Mouse (Mus musculus) heart, embryonic 10.5 days (tissue): ENCODE results near the gene Smyd1. TPM values are rescaled to one million over a fixed set of nuclear protein-coding genes. Genes with fewer than 3 reads are reported as not detected.
"Not testable (repeated sequence)": the region's sequence is repeated elsewhere in the genome, so short reads cannot be mapped to it uniquely, and the experiment has no call there.

ENCODE experiments used
- DNase-seq: peaks from one replicate; pipeline ENCODE4 v3.0.0-alpha.2; 2017; ENCODE audit warnings: low spot score
- H3K27ac ChIP-seq: fragments of 300-500 bp; sonication (generic); 2 replicates; pipeline ENCODE4 v1.5.1; 2016; ENCODE audit warnings: mild to moderate bottlenecking
- H3K27me3 ChIP-seq: fragments of 300-500 bp; sonication (generic); 2 replicates; pipeline ENCODE4 v1.6.1; 2016; ENCODE audit warnings: mild to moderate bottlenecking; ENCODE audit not compliant: poor library complexity, insufficient read depth, severe bottlenecking
- H3K36me3 ChIP-seq: fragments of 300-500 bp; sonication (generic); 2 replicates; pipeline ENCODE4 v1.6.1; 2016; ENCODE audit warnings: mild to moderate bottlenecking, moderate library complexity
- H3K4me1 ChIP-seq: fragments of 300-500 bp; sonication (generic); 2 replicates; pipeline ENCODE4 v1.6.1; 2016; ENCODE audit warnings: mild to moderate bottlenecking
- H3K4me3 ChIP-seq: fragments of 300-500 bp; sonication (generic); 2 replicates; pipeline ENCODE4 v1.5.1; 2016; ENCODE audit warnings: mild to moderate bottlenecking, moderate library complexity
- H3K9me3 ChIP-seq: fragments of 300-500 bp; sonication (generic); 2 replicates; pipeline ENCODE4 v1.6.1; 2016; ENCODE audit warnings: mild to moderate bottlenecking, moderate library complexity
- WGBS: fragments of 180-500 bp; shearing (Covaris S2); methylation state at CpG from one replicate; pipeline ENCODE4 v1.1.7; 2016; 5-methylcytosine and 5-hydroxymethylcytosine counted together
- polyA plus RNA-seq: library from polyadenylated mRNA; unstranded; fragments of >200 nt; fragmentation: Nextera tagmentation; extraction: Ambion mirVana; gene quantifications from 2 replicates; pipeline ENCODE4 v1.2.1, GENCODE M21; 2016

Smyd1 gene
- polyA plus RNA-seq, 1 experiment from 2014 or later = 85.5 TPM

DNA sequence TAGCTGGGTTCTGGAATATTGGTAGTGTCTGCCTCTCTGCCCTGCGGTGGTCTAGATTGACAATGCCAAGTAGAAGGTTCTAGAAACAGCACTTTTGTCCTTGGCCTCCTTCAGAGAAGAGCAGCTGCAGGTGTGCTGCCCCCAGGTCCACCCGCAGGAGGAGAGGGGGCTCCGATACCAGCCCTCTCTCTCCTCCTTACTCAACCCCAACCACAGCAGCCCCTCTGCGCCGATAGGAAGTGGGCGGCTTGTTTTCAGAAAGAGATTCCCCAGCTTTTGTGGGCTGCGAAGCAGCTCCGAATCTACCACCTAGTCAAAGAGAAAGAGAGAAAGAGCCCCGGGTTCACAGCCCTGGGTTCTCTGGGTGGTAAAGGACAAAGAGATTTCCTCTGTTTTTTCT lies 19.1 kb upstream of the Smyd1 start:
- Histone ChIP-seq H3K36me3 (no peaks in the 10 kb centered on the region), H3K27ac (no peak overlapping the region), H3K27me3 (no peaks in the 10 kb centered on the region; the same call in 1 of the 2 replicates), H3K4me1 (no peaks in the 10 kb centered on the region), H3K4me3 (no peak overlapping the region), H3K9me3 (no peaks in the 10 kb centered on the region)
- DNase-seq = no peak
- 86% methylated on average over 9 of the region's 9 CpGs for WGBS

DNA sequence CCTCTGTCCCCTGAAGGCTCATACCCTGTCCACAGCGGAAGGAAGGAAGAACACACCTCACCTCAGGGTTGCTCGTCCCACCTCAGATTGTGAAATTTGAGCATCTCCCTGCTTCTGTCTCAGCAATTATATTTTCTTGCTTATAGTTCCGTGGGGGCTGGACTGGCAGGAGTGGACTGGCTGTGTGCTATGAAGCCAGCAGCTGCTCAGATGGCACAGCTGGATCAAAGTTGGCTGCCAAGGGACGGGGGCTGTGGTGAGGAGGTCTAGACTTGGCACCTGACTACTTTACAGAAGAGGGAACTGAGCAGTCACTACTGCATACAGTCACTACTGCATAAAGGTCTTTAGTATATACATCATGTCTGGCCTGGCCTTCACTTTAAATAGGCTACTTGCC lies 17.3 kb upstream of the Smyd1 start:
- DNase-seq = no peak
- Histone ChIP-seq H3K9me3 (no peaks in the 10 kb centered on the region), H3K27me3 (no peaks in the 10 kb centered on the region; the same call in 1 of the 2 replicates), H3K4me1 (no peaks in the 10 kb centered on the region), H3K36me3 (no peaks in the 10 kb centered on the region), H3K27ac (no peak overlapping the region), H3K4me3 (no peak overlapping the region)
- 80% methylated on average over 4 of the region's 4 CpGs for WGBS

DNA sequence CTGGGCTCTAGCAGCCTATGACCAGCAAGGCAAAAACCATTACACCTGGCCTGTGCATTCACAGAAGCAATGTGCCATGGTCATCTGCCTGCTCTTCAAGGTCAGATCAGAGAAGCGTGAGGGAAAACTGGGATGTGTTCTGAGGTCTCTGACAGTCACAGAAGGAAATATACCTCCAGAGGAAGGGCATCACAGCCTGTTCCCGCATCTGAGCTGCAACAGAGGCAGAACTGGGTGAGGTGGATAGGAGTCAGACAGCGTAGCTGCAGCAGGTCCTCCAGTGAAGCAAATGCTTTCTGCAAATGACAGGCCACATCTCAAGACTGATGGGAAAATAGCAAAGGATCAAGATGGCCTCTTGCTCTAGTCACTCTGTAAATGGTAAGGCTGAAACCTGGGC lies 16.9 kb upstream of the Smyd1 start:
- no peaks in the 10 kb centered on the region for H3K9me3 ChIP-seq
- no peak overlapping the region for H3K27ac ChIP-seq
- H3K36me3 ChIP-seq = no peaks in the 10 kb centered on the region
- H3K27me3 ChIP-seq = no peaks in the 10 kb centered on the region; the same call in 1 of the 2 replicates
- no peak for DNase-seq
- H3K4me3 ChIP-seq = no peak overlapping the region
- H3K4me1 ChIP-seq = no peaks in the 10 kb centered on the region
- 67% methylated on average over 3 of the region's 3 CpGs for WGBS

DNA sequence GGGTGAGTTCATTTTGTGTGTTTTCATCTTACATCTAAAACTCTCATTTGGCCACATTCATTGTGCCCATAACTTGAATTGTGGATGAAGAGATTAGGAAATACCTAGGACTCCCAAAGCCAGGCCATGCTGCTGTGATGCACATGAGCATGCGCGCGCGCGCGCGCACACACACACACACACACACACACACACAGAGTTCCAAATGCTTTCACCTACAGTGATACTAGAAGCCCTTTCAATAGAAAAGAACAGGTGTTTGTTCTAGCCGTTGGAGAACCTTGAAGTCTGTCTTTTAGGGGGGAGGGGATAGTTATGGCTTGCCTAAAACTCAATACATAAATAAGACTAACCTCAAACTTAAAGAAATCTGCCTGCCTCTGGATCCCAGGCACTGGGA lies 15.6 kb upstream of the Smyd1 start:
- no peaks in the 10 kb centered on the region for H3K4me1 ChIP-seq
- no peaks in the 10 kb centered on the region for H3K9me3 ChIP-seq
- no peaks in the 10 kb centered on the region; the same call in 1 of the 2 replicates for H3K27me3 ChIP-seq
- DNase-seq = peak; percentile 48
- 96% methylated on average over 8 of the region's 8 CpGs for WGBS
- no peaks in the 10 kb centered on the region for H3K36me3 ChIP-seq
- H3K27ac ChIP-seq = no peak overlapping the region
- no peak overlapping the region for H3K4me3 ChIP-seq

DNA sequence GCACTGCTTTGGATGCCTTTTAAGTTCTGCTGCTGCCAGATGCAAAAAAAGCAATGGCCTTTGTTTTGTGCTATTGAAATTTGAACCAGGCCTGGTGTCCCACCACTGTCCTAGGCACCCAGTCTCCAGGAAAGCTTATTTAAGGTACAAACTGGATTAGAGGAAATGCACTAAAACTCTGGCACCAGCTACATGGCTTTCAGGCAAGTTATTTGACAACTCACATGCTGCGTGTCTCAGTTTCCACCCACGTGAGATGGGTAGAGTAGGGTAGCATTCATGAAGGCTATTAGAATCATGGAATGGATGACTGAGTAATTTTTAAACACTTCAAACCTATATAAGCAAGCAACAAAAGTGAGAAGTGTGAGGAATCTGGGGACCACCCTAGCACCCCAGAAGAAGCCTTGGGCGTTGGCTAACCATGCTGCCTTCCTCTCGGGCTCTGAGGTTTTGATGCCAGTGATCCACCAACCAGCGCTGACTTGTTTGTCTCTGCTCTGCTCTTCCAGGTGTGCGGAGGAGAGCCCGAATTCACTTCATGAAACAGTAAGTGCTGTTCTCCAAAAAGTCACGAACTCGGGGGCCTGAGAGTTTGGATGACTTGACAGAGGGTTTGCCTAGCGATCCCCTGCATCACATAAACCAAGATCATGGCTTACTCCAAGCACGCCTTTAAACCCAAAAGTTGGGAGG lies 11.7 kb upstream of the Smyd1 start:
- no peaks in the 10 kb centered on the region for H3K4me1 ChIP-seq
- no peak for DNase-seq
- 89% methylated on average over 11 of the region's 11 CpGs for WGBS
- H3K27me3 ChIP-seq = no peaks in the 10 kb centered on the region
- H3K9me3 ChIP-seq = no peaks in the 10 kb centered on the region
- H3K4me3 ChIP-seq = no peak overlapping the region
- H3K27ac ChIP-seq = no peak overlapping the region
- H3K36me3 ChIP-seq = no peaks in the 10 kb centered on the region

DNA sequence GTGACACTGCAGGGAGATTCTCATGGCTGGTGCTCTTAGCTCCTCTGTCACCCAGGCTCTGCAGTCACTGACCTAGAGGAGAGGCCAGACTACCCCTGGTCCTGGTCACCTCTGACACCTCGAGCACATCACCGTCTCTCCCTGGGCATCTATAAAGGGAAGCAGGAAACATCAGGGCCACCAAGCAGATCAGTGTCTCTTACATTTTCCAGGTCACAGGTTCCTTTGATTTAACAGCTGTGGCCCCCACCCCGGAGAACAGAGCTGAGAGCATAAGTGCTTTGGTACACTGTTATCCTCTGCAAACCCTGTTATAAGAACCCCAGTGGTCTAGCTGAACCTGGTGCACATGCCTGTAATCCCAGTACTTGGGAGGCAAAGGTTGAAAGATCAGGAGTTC lies 11.0 kb upstream of the Smyd1 start:
- H3K27me3 ChIP-seq = no peaks in the 10 kb centered on the region
- no peaks in the 10 kb centered on the region for H3K36me3 ChIP-seq
- no peak for DNase-seq
- H3K9me3 ChIP-seq = no peaks in the 10 kb centered on the region
- no peaks in the 10 kb centered on the region for H3K4me1 ChIP-seq
- 73% methylated on average over 3 of the region's 3 CpGs for WGBS
- H3K4me3 ChIP-seq = no peak overlapping the region
- H3K27ac ChIP-seq = no peak overlapping the region

DNA sequence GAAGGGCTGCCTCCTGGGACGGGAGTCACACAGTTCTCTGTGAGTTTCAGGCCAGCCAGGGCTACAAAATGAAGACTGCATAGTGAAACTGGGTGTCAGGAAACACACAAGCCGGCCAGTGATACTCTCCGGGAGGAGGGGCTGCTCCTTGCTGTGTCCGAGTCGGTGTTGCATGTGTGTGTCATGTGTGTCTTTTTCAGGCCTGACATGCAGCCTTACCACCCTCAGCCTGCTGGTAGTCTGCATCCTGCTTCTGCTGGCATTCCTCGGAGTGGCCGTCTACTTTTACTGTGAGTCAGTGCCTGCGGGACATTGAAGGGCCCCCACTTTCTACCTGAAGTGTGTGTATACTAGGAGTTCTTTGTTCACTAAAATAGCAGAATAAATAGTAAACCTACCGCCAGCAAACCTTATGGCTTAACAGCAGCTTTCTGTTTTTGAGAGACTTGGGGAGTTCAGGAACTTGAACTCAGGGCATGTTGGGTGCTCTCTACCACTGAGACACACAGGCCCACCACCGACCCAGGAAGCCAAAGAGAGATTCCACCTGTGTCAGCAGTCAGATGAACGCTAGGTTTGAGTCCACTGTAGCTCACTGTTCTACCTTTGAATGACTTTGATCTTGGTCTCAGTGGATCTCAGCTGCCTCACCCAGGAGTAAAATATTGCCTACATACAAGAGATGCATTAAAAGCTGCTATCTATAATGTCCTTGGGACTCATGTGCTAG lies 10.4 kb upstream of the Smyd1 start:
- H3K27me3 ChIP-seq = no peaks in the 10 kb centered on the region
- H3K36me3 ChIP-seq = no peaks in the 10 kb centered on the region
- peak; percentile 56 for DNase-seq
- H3K9me3 ChIP-seq = no peaks in the 10 kb centered on the region
- WGBS = 81% methylated on average over 11 of the region's 11 CpGs
- no peaks in the 10 kb centered on the region for H3K4me1 ChIP-seq
- H3K4me3 ChIP-seq = no peak overlapping the region
- no peak overlapping the region for H3K27ac ChIP-seq

DNA sequence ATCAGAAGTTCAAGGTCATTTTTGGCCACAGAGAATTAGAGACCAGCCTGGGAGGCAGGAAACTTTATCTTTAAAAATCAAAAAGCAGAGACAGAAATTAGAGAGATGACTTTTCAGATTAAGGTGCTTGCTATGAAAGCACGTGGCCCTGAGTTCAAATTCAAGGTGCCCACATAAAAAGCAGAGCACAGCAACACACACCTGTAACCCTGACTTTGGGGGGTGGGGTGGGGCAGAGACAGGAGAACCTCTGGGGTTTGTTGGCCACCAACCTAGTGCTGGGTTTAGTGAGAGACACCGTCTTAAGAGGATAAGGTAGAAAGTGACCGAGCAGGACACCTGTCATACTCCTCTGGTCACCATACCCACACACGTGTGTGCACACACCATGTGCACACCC lies 9.5 kb upstream of the Smyd1 start:
- not testable (repeated sequence) for H3K27me3 ChIP-seq, H3K9me3 ChIP-seq, H3K36me3 ChIP-seq, DNase-seq, H3K4me1 ChIP-seq, H3K4me3 ChIP-seq, H3K27ac ChIP-seq
- 92% methylated on average over 2 of the region's 4 CpGs for WGBS

DNA sequence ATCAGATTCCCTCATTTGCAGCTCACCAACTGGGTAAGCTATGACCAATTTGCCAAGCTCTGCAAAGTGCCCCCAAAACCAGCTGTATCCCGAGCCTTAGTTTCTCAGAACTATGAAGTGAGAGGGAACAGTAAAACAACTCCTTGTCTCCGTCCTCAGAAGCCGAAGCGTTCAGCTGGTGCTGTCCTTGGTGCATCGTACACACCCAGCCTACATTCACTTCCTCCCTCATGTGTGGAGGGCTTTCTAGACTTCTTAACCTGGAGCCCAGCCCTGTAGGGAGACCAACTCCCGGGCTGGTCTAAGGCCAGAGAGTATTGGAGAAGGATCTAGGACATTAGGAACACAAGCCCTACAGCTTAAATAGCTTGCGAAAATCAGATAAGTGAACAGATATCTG lies 8.5 kb upstream of the Smyd1 start:
- Histone ChIP-seq H3K4me3 (no peak overlapping the region), H3K27ac (no peak overlapping the region), H3K4me1 (no peaks in the 10 kb centered on the region), H3K27me3 (no peaks in the 10 kb centered on the region), H3K9me3 (no peaks in the 10 kb centered on the region), H3K36me3 (no peaks in the 10 kb centered on the region)
- DNase-seq = no peak
- WGBS = 81% methylated on average over 7 of the region's 7 CpGs

DNA sequence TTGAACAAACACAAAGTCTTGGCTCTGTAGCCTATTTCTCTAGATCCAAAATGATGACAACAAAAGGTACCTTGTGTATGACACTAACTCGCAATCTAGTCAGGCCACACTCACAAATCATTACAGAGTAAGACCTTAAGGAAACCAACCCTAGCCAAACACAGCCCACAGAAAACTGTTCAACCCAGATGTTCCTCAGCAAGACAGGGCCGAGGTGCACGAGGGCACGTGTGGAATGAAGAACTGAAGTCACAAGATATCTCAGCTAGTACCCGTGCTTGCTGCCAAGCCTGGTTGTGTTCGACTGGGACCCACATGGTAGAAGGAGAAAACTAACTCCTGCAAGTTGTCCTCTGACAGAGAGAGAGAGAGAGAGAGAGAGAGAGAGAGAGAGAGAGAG lies 7.8 kb upstream of the Smyd1 start:
- Histone ChIP-seq H3K36me3 (no peaks in the 10 kb centered on the region), H3K9me3 (no peaks in the 10 kb centered on the region), H3K4me1 (no peaks in the 10 kb centered on the region), H3K27me3 (no peaks in the 10 kb centered on the region), H3K27ac (no peak overlapping the region), H3K4me3 (no peak overlapping the region)
- WGBS = 80% methylated on average over 6 of the region's 6 CpGs
- DNase-seq = no peak

DNA sequence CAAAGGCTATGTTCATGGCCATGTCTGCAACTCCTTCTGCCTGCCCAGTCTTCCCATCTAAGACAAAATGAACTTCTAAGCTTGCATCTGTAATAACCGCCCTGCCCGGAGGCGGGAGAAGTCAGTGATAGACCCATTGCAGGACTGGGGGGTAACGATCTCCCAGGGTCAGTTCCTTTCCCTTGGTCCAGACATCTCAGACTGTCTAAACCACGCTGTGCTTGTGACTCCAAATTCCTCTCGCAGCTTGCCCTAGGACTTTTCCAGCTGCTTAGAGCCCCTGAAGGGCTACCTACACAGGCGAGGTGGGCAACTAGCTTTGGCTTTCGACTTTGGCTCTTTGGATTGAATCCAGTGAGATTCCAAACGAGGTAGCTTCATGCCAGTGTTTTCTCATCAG lies 2.8 kb upstream of the Smyd1 start:
- Histone ChIP-seq H3K4me1 (no peaks in the 10 kb centered on the region), H3K9me3 (no peaks in the 10 kb centered on the region), H3K36me3 (no peaks in the 10 kb centered on the region), H3K4me3 (no peak overlapping the region), H3K27ac (no peak overlapping the region), H3K27me3 (no peaks in the 10 kb centered on the region; the same call in 1 of the 2 replicates)
- WGBS = 82% methylated on average over 9 of the region's 9 CpGs
- DNase-seq = no peak

DNA sequence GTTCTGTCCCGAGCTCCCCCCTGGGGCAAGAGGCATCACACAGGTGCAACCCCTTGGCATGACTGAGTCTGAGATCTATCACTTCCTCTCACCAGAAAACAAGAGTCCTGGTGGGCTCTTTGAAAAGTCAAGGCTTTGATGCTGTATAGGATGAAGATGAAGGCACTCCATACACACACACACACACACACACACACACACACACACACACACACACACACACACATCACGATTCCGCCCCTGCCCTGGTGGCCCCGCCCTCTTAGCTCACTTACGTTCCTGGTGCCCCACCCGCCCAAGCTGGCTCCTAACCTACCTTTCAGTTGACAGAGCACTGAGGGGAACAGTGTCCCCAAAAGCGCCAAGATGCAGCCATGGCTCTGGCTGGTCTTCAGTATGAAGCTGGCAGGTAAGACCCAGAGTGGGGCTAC lies 473 bp upstream of the Smyd1 start, which contains the start of gene Cd8b1:
Gene Cd8b1, plus strand, starts transcription at position 298 of the 431 bp plus-strand sequence.
- Histone ChIP-seq H3K27me3 (no peaks in the 10 kb centered on the region; the same call in 1 of the 2 replicates), H3K27ac (no peak within 1 kb of the TSS), H3K9me3 (no peaks in the 10 kb centered on the region), H3K4me1 (no peaks in the 10 kb centered on the region), H3K36me3 (no peaks in the 10 kb centered on the region), H3K4me3 (no peak within 1 kb of the TSS)
- DNase-seq = no peak
- WGBS = 75% methylated on average over 7 of the region's 7 CpGs

DNA sequence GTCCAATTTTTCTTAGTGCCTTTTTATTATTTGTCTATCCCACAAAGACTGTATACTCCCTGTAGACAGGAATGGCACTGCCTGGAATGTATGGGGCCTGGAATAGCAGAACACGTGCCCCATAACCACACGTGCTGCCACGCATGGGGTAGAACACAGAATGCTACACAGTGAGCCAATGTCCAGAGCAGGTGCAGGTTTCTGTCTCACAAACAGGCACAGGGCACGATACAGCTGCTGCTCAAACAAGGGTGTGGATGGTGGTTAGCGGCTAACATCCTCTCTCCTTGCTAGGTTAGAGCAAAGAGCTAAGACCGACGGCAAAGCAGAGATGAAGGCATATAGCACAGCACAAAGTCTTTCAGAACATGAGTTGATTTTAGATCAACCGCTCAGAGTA lies 14.5 kb downstream of the Smyd1 start:
- no peaks in the 10 kb centered on the region for H3K4me1 ChIP-seq
- no peak overlapping the region for H3K4me3 ChIP-seq
- H3K36me3 ChIP-seq = no peaks in the 10 kb centered on the region
- no peak overlapping the region for H3K27ac ChIP-seq
- H3K9me3 ChIP-seq = no peaks in the 10 kb centered on the region
- no peaks in the 10 kb centered on the region for H3K27me3 ChIP-seq
- peak; percentile 66 for DNase-seq
- WGBS = 86% methylated on average over 8 of the region's 8 CpGs
